Mouse (Mus musculus) kidney, adult 9 months (tissue): ENCODE results near the gene Copg2.
"Not testable (repeated sequence)": the region's sequence is repeated elsewhere in the genome, so short reads cannot be mapped to it uniquely, and the experiment has no call there.

Experiments used
- DNase-seq: peaks from one replicate; pipeline ENCODE4 v3.0.0; 2022

The Copg2 gene

GRCm38 (mm10) chr6:30805053-30805752 lies 91.4 kb downstream of the Copg2 start:
- DNase-seq: no peak

GRCm38 (mm10) chr6:30804389-30805052 lies 92.1 kb downstream of the Copg2 start:
- DNase-seq: peak; percentile 5

DNA sequence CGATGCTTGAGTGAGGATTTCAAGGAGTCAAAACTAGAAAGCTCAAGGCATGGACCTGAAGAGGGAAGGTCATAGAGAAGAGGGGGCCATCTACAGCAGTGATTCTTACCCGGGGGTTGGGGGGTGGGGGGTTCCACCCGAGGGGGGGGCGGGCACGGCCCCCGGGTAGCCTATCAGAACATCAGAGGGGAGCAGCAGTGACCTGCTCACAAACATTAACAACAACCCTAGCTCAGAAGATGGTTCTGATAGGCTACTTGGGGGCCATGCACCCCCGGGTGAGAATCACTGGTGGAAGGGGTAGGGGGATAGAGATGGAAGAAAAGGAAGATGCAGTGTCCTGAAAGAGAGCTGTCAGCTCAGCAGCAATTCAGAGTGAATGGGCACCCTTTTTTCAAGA lies 93.7 kb downstream of the Copg2 start:
- not testable (repeated sequence) for DNase-seq

GRCm38 (mm10) chr6:30751209-30751608 lies 145.4 kb downstream of the Copg2 start:
- no peak for DNase-seq

DNA sequence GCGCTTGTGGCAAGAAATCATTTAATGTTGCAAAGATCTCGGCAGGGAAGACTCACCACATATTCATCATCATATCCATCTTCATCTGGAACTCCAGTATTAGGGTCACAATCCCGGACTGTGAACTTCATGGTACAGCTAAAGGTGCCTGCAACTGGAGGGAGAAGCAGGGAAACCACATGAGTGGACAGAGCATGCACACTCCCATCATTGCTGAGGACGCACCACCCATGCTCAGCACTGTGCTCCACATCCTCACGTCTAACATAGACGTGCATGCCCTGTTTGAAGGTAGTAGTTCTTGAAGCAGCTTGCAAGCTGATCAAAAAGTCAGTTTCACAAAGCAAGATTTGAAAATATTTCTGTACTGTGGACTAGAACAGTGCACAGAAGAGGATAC lies 146.1 kb downstream of the Copg2 start:
- no peak for DNase-seq

DNA sequence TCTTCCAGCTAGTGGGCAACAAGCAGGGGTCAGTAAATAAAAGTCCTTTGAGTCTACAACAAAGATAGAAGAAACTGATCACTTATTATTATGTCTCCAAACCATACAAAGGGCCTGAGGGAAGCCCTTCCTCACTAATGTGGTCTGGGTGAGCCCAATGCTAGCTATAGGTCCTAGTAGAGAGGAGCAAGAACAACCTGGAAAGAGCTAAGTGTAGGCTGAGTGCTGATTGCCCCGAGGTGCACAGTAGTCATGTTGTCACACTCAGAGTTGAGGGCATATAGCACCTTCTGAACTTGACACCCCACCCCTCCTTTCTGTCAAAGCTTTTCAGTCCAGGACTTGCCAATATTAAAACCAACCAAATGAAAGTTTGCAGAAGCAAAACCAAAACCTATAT lies 146.7 kb downstream of the Copg2 start:
- DNase-seq: no peak

DNA sequence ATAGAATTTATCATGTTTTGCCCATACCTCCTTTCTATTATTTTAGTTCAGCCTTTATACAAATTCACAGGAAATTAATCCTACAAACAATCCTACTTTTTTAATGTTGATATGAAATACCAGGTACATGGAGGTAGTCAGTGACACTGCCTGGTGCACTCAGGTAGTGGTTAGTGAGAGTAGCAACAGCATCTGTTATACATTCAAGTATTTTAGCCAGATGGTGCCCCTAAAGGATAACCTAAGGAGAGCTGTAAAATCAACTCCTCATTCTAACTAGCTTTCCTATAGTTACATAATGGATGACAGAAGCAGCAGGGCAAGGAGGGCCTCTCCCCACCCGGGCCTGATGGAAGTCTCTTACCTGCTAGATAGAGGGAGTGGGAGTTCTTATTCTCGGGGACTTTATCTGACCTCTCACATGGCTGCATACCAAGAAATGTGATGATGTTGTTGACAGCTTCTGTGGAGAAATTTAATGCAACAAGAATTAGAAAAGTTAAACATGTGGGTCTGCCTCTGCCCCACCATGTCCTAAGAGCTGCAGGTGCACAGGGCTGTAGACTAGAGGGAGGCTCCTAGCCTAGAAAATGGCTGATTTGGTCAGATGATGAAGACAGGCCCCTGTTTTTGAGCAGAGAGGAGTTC lies 147.4 kb downstream of the Copg2 start:
- DNase-seq: no peak

DNA sequence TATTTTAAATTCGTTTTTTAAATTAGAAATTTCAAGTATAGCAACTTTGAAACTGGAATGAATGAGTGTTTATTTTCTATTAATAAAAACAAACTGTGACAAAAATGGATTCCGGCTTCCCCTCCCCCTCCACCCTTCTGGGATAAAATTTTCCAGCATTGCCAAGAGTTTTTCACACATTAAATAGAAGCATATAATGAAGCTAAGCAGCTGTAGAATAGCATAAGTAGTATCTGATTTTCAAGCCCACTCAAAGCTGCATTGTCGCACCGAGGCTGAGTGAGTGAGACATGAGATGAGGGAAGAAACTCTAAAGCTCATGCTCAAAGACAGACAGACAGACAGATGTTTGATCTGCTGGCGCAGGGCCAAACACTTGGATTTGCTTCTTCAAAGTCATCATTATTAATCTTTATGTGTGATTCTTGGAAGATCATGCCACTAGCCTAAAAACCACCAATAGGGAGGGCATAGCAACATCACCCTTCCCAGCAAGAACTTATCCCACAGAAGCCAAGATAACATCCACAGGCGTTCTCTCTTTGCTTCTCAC lies 148.2 kb downstream of the Copg2 start:
- no peak for DNase-seq

DNA sequence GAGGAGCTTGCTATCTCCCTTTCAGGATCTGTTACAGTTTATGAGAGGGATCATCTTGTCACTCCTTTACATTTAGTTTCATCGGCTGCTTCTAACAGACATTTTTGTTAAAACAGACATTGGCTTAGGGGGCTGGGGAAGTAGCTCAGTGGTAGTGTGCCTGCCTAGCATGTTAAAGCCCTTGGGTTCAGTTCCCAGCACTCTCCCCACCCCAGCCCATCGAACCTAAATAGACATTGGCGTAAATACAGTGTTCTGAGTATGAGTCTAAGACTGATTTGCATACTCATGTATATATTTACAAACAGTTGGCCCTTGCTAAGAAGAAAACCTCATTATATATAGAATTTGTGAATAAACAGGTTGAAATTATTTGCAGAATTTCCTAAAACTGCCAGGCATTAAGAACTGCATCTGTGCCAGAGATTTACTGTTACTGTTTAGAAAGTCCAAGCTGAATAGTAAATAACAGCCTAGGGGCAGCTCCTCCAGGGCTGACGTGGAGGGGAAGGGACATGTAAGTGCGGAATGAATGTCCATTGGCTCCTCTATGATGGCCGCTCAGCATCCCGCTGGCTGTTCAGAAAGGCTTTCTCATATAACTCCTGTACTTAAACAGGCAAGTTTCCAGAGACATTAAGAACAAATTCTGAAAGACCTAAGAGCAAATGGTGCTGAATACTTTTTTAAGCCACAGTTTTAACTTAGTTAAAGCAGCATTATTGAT lies 148.8 kb downstream of the Copg2 start:
- no peak for DNase-seq

GRCm38 (mm10) chr6:30745591-30745990 lies 151.0 kb downstream of the Copg2 start:
- no peak for DNase-seq

GRCm38 (mm10) chr6:30744846-30745245 lies 151.7 kb downstream of the Copg2 start:
- no peak for DNase-seq

DNA sequence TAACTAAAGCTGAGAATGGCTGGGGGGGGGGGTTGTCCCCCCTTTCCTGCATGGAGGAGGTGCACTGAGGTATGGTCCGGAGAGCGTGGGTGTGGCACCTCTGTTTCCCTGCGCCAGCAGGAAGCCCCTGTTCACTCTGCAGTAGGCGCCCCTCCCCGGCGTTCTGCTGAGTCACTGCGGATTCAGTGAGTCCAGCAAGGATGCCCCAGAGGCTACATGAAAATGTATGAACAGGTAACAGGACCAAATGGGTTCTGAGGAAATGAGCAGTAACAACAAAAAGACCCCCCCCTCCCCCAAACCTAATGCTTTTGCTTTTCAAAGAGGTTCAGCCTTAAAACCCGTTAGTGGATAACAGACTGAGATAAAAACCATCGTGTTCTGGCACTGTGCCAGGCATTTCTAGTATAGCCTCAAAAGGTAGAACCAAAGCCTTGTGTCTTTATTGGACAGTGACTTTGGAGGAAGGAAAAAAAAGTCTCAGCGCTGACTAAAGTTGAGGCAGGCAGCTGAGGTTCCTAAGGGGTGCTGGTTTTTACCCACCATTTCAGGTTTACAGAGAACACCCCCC lies 157.3 kb downstream of the Copg2 start:
- DNase-seq: no peak

GRCm38 (mm10) chr6:30738464-30739006 lies 158.1 kb downstream of the Copg2 start:
- no peak for DNase-seq

DNA sequence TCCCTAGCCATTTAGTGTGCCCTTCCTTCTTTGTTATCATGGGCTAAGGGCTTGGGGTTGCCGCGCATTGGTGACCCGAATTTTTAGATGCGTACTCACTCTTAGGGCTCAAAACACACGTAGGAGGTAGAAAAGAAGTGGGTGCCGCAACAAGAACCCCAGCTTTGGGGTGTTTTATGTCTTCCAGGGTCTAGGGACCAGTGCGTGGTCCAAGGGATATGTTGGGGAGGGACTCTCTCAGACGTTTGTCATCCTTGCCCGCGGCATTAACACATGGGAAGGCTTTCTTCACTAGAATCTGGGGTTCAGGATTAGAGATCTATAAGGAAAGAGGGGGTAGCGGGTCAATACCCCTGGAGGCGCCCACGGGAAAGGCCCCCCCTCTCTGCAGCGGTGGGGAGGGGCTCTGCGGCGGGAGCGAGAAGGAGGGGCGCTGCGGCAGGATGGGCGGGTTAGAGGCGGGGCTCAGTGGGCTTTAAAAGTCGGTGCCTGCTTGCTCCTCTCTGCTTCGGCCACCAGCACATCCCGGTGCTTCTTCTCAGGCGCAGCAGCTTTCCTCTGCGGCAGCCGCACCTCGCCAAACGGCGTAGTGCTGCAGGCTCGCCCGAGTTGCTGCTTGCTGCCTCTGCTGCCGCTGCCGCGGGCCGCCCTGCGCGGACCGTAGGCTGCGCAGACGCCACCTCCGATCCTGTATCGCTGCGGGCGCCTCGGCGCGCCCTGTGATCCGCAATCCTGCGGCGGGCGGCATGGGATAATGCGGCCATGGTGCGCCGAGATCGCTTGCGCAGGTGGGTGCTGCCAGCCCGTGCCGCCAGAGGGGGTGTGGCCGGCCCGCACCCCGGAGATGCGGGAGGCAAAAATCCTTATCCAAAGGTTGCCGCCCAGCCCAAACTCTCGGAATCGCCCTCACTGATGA lies 158.8 kb downstream of the Copg2 start:
- peak; percentile 28 for DNase-seq

- peak; percentile 50 for DNase-seq
Observed at GRCm38 (mm10) chr6:30736864-30737547, 159.6 kb downstream of the Copg2 start.

- no peak for DNase-seq
Observed at GRCm38 (mm10) chr6:30736372-30736762, 160.2 kb downstream of the Copg2 start.

DNA sequence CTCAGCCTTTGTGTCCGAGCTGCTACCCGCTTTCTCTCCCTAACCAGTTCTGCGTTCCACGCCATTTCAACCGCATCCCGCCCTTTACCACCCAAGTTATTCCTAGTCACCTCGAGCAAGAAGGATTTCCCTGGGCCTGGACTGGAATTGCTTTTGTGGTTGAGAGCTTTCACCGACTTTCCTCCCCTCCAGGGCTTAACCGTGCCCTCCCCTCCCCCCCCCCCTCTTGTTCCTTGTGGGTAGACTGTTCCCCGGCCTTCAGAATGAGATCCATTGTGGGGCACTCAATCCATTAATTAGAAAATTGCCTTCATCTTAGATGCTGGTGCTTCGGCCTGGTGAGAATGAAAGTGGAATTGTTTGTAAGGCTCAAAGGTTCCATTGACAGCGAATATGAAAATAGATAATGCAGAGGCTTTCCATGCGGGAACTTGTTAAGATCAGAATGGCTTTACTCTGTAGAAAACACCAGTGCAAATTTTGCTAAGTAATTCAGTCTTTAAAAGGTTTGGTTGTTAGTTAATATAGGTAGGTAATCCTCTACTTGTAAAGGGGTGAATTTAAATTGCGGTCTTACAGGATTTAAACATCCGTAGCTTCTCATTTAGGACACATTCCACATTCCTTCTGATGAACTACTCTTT lies 160.7 kb downstream of the Copg2 start:
- DNase-seq: no peak

DNA sequence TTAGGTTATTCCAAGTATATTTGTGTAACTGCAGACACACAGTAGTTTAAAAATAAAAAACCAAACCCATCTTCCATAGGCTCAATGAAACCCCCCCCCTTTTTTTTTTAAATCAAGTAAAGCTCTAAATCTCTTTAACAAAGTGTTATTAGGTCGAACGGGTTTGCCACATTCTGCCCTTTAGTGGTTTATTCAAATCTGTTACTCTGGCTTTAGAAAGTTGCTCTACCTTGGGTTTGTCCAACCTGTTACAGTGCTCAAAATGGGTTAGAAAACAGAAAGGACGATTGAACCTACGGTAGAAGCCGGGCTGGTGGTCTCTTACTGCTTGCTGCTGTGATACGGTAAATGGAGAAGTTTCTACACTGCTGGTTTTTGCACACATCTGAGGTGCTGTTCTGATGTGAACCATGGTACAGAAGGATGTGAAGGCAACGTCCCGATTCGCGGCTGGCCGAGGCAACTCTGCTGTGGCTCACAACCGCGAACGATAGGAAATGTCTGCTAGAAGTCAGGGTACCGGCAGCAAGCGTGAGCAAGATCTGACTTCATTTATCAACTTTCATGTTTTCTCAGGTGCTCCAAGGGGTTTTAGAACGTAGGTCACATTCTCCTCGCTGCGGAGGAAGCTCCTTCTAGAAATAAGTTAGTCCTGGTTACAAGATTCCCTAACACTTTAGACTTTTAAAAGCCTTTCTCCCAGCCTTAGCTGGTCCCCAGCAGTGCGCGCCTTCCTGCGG lies 161.4 kb downstream of the Copg2 start:
- no peak for DNase-seq

GRCm38 (mm10) chr6:30734465-30734864 lies 162.1 kb downstream of the Copg2 start:
- no peak for DNase-seq
